Mouse (Mus musculus): ENCODE measurements around the gene Spata5. TPM values are rescaled to one million over a fixed set of nuclear protein-coding genes. Genes with fewer than 3 reads are reported as not detected.
"Not testable (repeated sequence)": the region's sequence is repeated elsewhere in the genome, so short reads cannot be mapped to it uniquely, and the experiment has no call there.

Spata5 gene
- total RNA-seq, 2 experiments from 2014 or later, result 4.2 to 8.3 TPM

GRCm38 (mm10) chr3:37561466-37561865 is 141.8 kb downstream of the Spata5 start:
- no peak for ATAC-seq (replicated peaks; ENCODE audit: low FRiP score, poor library complexity, severe bottlenecking)

- no peak for ATAC-seq (replicated peaks; ENCODE audit: low FRiP score, poor library complexity, severe bottlenecking)
These were observed 146.4 kb downstream of the Spata5 start for GRCm38 (mm10) chr3:37566097-37566496.

- no peak for ATAC-seq (replicated peaks; ENCODE audit: low FRiP score, poor library complexity, severe bottlenecking)
These were observed 147.8 kb downstream of the Spata5 start for GRCm38 (mm10) chr3:37567505-37567904.

DNA sequence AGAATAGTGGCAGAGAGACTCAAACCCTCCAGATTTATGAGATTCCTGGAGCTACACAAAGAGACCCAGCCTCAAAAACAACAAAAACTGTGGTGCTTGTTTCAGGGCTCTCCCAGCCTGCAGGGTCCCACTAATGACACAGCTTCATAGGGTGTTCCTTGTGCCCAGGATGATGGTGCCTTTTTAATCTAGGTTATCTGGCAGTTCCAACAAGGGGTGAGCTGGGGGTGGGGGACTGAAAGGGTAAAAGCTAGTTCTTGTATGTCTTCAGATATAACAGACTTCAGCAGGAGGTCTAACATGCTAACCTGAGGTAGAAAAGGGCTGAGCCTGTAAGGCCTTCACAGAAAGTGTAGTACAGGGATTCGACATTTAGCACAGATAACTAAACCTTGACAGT is 149.1 kb downstream of the Spata5 start:
- no peak for ATAC-seq (replicated peaks; ENCODE audit: low FRiP score, poor library complexity, severe bottlenecking)

- ATAC-seq (replicated peaks; ENCODE audit: low FRiP score, poor library complexity, severe bottlenecking), result no peak
These were observed 150.2 kb downstream of the Spata5 start for GRCm38 (mm10) chr3:37569661-37570566.

DNA sequence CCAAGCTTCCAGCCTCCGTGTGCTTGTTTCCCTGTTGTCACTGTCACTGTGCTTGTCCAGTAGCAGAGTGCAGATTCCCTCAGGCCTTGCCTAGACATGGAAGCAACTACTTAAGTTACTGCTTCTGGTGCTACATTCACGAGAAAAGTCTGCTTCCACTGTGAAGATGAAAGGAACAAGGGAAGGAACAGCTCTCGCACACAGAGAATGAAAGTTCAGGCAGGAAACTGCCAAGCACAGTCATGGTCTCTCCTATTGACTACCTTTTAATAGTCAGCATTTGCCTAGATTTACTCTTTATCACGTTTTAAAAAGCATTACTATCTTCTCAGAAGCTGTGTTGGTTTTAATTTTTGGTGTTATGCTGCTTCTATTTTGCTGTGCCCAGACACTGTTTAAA is 151.9 kb downstream of the Spata5 start:
- ATAC-seq (replicated peaks; ENCODE audit: low FRiP score, poor library complexity, severe bottlenecking), result no peak

DNA sequence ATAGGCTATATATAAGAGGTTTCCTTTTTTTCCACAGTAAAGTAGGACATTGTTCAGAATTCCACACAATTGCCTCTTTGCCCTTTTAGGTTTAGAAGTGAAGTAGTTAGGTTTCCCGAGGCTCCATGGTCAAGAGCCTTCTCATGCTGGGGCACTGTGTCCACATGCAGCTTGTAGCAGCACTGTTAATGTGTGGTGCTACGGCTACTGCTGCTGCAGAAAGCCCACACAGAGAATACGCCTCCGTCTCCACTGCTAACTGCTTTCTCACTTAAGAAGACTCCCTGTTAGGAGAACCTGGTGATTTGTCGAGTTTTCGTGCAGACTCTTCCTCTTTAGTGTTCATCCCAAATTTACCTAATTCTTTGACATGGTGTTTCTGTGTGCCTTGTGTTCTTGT is 152.4 kb downstream of the Spata5 start:
- no peak for ATAC-seq (replicated peaks; ENCODE audit: low FRiP score, poor library complexity, severe bottlenecking)

GRCm38 (mm10) chr3:37576840-37577239 is 157.1 kb downstream of the Spata5 start:
- ATAC-seq (replicated peaks; ENCODE audit: low FRiP score, poor library complexity, severe bottlenecking), result no peak

DNA sequence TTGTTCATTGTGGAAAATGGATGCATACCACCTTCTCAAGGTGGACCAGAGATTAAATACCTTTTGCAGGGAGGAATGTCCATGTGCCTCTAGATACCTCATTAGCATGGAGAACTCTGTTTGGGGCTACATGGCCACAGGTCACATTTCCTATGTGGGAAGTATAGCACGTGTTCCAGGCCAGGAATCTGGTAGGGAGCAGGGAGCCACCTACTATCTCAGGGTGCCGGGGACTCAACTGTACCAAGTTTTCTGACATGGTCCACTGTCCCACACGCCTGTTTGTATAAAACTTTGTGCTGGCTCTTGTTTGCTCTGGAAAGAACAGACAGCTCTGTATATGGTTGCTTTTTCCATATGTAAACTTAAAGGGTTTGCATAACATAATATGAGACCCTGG is 158.0 kb downstream of the Spata5 start:
- no peak for ATAC-seq (replicated peaks; ENCODE audit: low FRiP score, poor library complexity, severe bottlenecking)

DNA sequence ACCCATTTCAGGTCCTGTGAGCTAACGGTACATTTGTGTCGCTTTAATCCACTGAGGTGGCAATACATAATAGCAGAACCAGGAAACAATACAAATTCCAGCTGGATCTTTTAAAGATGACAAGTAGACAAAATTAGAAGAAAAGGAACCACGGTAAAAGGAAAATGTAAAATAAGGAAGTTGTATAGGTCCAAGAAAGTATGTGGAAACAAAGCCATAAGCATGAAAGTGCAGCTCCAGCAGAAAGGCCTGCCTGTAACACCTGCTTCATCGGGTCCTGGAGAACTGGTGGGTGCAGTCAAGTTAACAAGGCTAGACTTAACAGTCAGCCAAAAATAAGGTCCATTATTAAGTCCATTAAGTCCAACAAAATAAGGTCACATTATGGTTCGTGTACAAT is 164.9 kb downstream of the Spata5 start:
- ATAC-seq (replicated peaks; ENCODE audit: low FRiP score, poor library complexity, severe bottlenecking), result no peak

GRCm38 (mm10) chr3:37585967-37586730 is 166.5 kb downstream of the Spata5 start:
- no peak for ATAC-seq (replicated peaks; ENCODE audit: low FRiP score, poor library complexity, severe bottlenecking)

GRCm38 (mm10) chr3:37586731-37587578 is 167.3 kb downstream of the Spata5 start:
- no peak for ATAC-seq (replicated peaks; ENCODE audit: low FRiP score, poor library complexity, severe bottlenecking)

- ATAC-seq (replicated peaks; ENCODE audit: low FRiP score, poor library complexity, severe bottlenecking), result no peak
These were observed 176.0 kb downstream of the Spata5 start for GRCm38 (mm10) chr3:37595721-37596120.

GRCm38 (mm10) chr3:37596519-37596918 is 176.8 kb downstream of the Spata5 start:
- ATAC-seq (replicated peaks; ENCODE audit: low FRiP score, poor library complexity, severe bottlenecking), result no peak

DNA sequence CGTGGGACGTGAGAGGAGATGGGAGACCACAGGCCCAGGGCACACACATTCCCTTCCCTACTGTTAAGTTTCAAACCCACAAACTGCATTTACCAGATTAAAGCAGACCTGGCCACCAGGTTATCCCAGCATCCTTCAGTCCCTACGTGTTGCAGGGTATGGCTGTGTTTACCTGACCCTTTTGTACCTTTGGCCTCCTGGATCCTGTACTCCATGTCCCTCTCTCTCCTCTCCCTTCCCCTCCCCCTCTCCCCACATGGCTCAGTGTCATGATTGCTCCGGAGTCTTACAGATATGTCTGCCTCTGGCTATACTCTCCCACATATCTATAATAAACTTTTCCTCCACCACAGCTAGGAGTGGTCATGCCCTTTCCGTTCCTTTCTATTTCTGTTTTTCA is 177.5 kb downstream of the Spata5 start:
- ATAC-seq (replicated peaks; ENCODE audit: low FRiP score, poor library complexity, severe bottlenecking), result no peak

- ATAC-seq (replicated peaks; ENCODE audit: low FRiP score, poor library complexity, severe bottlenecking), result not testable (repeated sequence)
These were observed 179.9 kb downstream of the Spata5 start for GRCm38 (mm10) chr3:37599641-37600040.

- ATAC-seq (replicated peaks; ENCODE audit: low FRiP score, poor library complexity, severe bottlenecking), result no peak
These were observed 182.7 kb downstream of the Spata5 start for GRCm38 (mm10) chr3:37602356-37602755.

- ATAC-seq (replicated peaks; ENCODE audit: low FRiP score, poor library complexity, severe bottlenecking), result no peak
These were observed 183.2 kb downstream of the Spata5 start for GRCm38 (mm10) chr3:37602890-37603289.

DNA sequence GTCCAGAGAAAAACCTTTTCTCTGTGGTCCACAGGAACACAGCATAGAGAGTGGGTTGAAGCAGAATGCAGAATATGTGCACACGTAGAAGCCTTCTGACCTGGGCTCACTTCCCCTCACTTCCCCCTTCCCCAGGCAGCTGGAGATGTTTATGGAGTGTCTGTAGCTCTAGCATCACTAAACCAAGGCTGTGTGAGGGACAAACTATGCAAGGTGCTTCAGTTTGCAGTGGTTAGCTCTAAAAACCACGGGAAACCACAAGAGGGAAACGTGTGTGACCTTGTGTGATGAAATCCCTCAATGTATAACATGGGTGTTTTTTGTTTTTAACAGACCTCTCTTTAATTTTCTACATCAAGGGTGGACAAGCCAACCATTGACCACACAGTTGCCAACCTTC is 183.8 kb downstream of the Spata5 start:
- no peak for ATAC-seq (replicated peaks; ENCODE audit: low FRiP score, poor library complexity, severe bottlenecking)
